Mouse (Mus musculus) cerebellum, postnatal 36 days (tissue): Measurements from ENCODE around the gene Bcl2l2.

Experiments
- DNase-seq, 2 experiments: peaks; one replicate each; pipeline ENCODE4 v3.0.0; 2021 to 2022; ENCODE audit warnings: mixed read lengths in 2 of 2

The Bcl2l2 gene

DNA sequence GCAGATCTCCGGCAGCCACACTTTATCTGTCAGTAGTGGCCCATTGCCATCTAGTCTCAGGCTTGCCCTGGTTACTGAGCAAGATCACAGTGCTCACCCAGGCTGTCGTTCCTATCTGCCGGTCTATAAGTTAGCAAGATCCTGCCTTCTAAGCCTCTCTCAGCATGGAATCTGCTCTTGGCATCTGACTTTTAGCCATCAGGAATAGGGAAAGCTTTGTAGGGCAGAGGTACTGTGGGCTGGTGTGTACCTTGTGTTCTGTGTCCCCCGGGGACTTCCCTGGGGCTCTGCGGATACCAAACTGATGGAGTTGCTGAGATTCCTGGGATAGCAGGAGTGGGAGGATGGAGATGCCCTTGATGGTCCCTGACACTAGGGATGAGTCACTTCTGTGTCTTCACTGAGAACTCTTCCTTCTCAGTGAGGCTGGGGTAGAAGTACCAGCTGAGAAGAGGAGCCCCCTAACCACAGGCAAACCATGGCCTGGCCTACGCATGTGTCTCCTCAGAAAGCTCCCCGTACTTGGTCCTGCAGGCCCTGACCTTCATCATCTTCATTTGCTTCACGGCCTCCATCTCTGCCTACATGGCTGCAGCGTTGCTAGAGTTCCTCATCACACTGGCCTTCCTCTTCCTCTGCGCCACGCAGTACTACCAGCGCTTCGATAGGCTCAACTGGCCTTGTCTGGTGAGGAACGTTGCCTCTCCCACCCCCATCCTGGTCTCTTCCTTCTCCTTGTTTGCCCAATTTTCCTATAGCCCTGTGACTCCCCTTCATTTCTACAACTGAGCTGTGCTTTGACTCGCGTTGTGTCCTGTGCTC, 54.4 kb downstream of the Bcl2l2 start:
- no peak for DNase-seq
